Mouse (Mus musculus): ENCODE results near the gene Gucd1. TPM values are rescaled to one million over a fixed set of nuclear protein-coding genes. Genes with fewer than 3 reads are reported as not detected.
"Not testable (repeated sequence)": the region's sequence is repeated elsewhere in the genome, so short reads cannot be mapped to it uniquely, and the experiment has no call there.

Gene Gucd1
- polyA plus RNA-seq, 1 experiment from 2014 or later: 24.9 TPM

DNA sequence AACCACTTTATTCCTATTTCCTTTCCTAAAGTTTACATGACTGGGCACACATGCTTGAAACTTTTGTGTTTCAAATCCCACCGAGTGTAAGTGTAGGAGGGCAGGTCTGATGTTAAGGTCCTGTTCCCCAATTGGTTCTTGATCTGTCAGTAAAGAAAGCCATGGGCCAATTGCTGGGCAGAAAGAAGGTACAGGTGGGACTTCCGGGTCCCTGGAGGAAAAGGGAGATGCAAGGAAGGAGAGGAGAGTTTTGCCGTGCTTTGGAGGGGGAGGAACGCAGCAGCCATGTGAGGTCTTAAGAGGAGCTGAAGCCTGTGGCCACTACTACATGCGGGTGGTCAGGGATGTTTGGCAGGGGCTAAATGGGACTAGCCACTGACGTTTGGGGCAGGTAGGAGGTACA is 152.5 kb downstream of the Gucd1 start:
- no peaks in the 10 kb centered on the region for H3K36me3 ChIP-seq (ENCODE audit: control insufficient read depth, insufficient read depth, low read length)
- 0 out of 2 replicates have a peak overlapping the region, but pooled peaks have one; percentile 12 for H3K4me3 ChIP-seq (ENCODE audit: low read length)
- no peaks in the 10 kb centered on the region for H3K27me3 ChIP-seq (ENCODE audit: control insufficient read depth, insufficient read depth, low read depth, low read length)
- H3K4me2 ChIP-seq (ENCODE audit: low read depth, low read length): 0 out of 2 replicates have a peak overlapping the region, but pooled peaks have one; percentile 4
- H3K27ac ChIP-seq (ENCODE audit: low read length): peak overlapping the region; percentile 34
- WGBS: 49% methylated on average over 6 of the region's 6 CpGs
- H3K4me1 ChIP-seq (replicated peaks; ENCODE audit: control insufficient read depth, insufficient read depth, low read length): peaks cover 11% of the 10 kb centered on the region
- ATAC-seq (ENCODE audit: low read depth): no peak
- no peak overlapping the region for H3K9ac ChIP-seq (ENCODE audit: low read length)
- no peaks in the 10 kb centered on the region for H3K9me3 ChIP-seq (ENCODE audit: control insufficient read depth, low read length)

- no peaks in the 10 kb centered on the region for H3K9me3 ChIP-seq (ENCODE audit: control insufficient read depth, low read length)
- no peak overlapping the region for H3K4me3 ChIP-seq (ENCODE audit: low read length)
- H3K36me3 ChIP-seq (ENCODE audit: control insufficient read depth, insufficient read depth, low read length): no peaks in the 10 kb centered on the region
- ATAC-seq (ENCODE audit: low read depth): 0 out of 2 replicates have a peak, but pooled peaks have one; percentile 15
- H3K4me2 ChIP-seq (ENCODE audit: low read depth, low read length): no peak overlapping the region
- WGBS: 69% methylated on average over 9 of the region's 9 CpGs
- peak overlapping the region; percentile 59 for H3K27ac ChIP-seq (ENCODE audit: low read length)
- H3K4me1 ChIP-seq (replicated peaks; ENCODE audit: control insufficient read depth, insufficient read depth, low read length): peaks cover 11% of the 10 kb centered on the region
- no peaks in the 10 kb centered on the region for H3K27me3 ChIP-seq (ENCODE audit: control insufficient read depth, insufficient read depth, low read depth, low read length)
- no peak overlapping the region for H3K9ac ChIP-seq (ENCODE audit: low read length)
Measured at GRCm38 (mm10) chr10:75364796-75365195, 153.0 kb downstream of the Gucd1 start.

- 4% methylated on average over 1 of the region's 1 CpGs for WGBS
- not testable (repeated sequence) for H3K36me3 ChIP-seq (ENCODE audit: control insufficient read depth, insufficient read depth, low read length); H3K9ac ChIP-seq (ENCODE audit: low read length); H3K27me3 ChIP-seq (ENCODE audit: control insufficient read depth, insufficient read depth, low read depth, low read length); H3K4me2 ChIP-seq (ENCODE audit: low read depth, low read length); H3K9me3 ChIP-seq (ENCODE audit: control insufficient read depth, low read length); H3K4me3 ChIP-seq (ENCODE audit: low read length)
- Histone ChIP-seq H3K4me1 (replicated peaks; ENCODE audit: control insufficient read depth, insufficient read depth, low read length) (peaks cover 11% of the 10 kb centered on the region), H3K27ac (ENCODE audit: low read length) (peak overlapping the region; percentile 59)
- ATAC-seq (ENCODE audit: low read depth): peak; percentile 96
Measured at GRCm38 (mm10) chr10:75364214-75364690, 153.5 kb downstream of the Gucd1 start.

- Histone ChIP-seq H3K27ac (ENCODE audit: low read length) (no peak overlapping the region), H3K27me3 (ENCODE audit: control insufficient read depth, insufficient read depth, low read depth, low read length) (no peaks in the 10 kb centered on the region), H3K36me3 (ENCODE audit: control insufficient read depth, insufficient read depth, low read length) (no peaks in the 10 kb centered on the region), H3K9me3 (ENCODE audit: control insufficient read depth, low read length) (no peaks in the 10 kb centered on the region), H3K4me1 (replicated peaks; ENCODE audit: control insufficient read depth, insufficient read depth, low read length) (peaks cover 2% of the 10 kb centered on the region; the same call in 1 of the 2 replicates), H3K9ac (ENCODE audit: low read length) (no peak overlapping the region), H3K4me2 (ENCODE audit: low read depth, low read length) (no peak overlapping the region), H3K4me3 (ENCODE audit: low read length) (no peak overlapping the region)
- 62% methylated on average over 4 of the region's 4 CpGs for WGBS
- no peak for ATAC-seq (ENCODE audit: low read depth)
Measured at GRCm38 (mm10) chr10:75355341-75355740, 162.4 kb downstream of the Gucd1 start.

GRCm38 (mm10) chr10:75353838-75354241 is 163.9 kb downstream of the Gucd1 start:
- H3K4me1 ChIP-seq (replicated peaks; ENCODE audit: control insufficient read depth, insufficient read depth, low read length); H3K27me3 ChIP-seq (ENCODE audit: control insufficient read depth, insufficient read depth, low read depth, low read length); H3K4me2 ChIP-seq (ENCODE audit: low read depth, low read length); H3K9me3 ChIP-seq (ENCODE audit: control insufficient read depth, low read length); H3K36me3 ChIP-seq (ENCODE audit: control insufficient read depth, insufficient read depth, low read length); H3K27ac ChIP-seq (ENCODE audit: low read length); H3K4me3 ChIP-seq (ENCODE audit: low read length); H3K9ac ChIP-seq (ENCODE audit: low read length): not testable (repeated sequence)
- 45% methylated on average over 8 of the region's 9 CpGs for WGBS
- ATAC-seq (ENCODE audit: low read depth): peak; percentile 66

DNA sequence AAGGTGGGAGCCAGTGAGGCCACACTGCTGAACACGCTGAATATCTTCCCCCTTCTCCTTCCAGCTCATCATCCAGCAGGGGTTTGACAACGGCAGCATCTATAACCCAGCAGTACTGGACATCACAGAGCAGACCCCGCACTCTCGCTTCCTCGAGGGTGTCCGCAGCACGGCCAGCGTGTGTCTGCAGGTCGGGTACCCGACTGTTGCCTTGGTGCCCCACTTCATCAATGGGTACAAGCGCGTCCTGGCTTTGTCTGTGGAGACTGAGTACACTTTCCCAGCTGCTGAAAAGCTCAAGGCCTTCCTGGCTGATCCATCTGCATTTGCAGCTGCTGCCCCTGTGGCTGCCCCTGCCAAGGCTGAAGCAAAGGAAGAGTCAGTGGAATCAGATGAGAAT is 165.2 kb downstream of the Gucd1 start:
- Histone ChIP-seq H3K4me1 (replicated peaks; ENCODE audit: control insufficient read depth, insufficient read depth, low read length) (peaks cover 2% of the 10 kb centered on the region; the same call in 1 of the 2 replicates), H3K4me3 (ENCODE audit: low read length) (no peak overlapping the region), H3K36me3 (ENCODE audit: control insufficient read depth, insufficient read depth, low read length) (no peaks in the 10 kb centered on the region), H3K27ac (ENCODE audit: low read length) (no peak overlapping the region), H3K27me3 (ENCODE audit: control insufficient read depth, insufficient read depth, low read depth, low read length) (no peaks in the 10 kb centered on the region), H3K9ac (ENCODE audit: low read length) (no peak overlapping the region), H3K9me3 (ENCODE audit: control insufficient read depth, low read length) (no peaks in the 10 kb centered on the region), H3K4me2 (ENCODE audit: low read depth, low read length) (no peak overlapping the region)
- ATAC-seq (ENCODE audit: low read depth): no peak
- WGBS: 92% methylated on average over 12 of the region's 12 CpGs

GRCm38 (mm10) chr10:75350564-75350963 is 167.2 kb downstream of the Gucd1 start:
- Histone ChIP-seq H3K4me3 (ENCODE audit: low read length) (no peak overlapping the region), H3K9me3 (ENCODE audit: control insufficient read depth, low read length) (no peaks in the 10 kb centered on the region), H3K27me3 (ENCODE audit: control insufficient read depth, insufficient read depth, low read depth, low read length) (no peaks in the 10 kb centered on the region), H3K4me1 (replicated peaks; ENCODE audit: control insufficient read depth, insufficient read depth, low read length) (no peaks in the 10 kb centered on the region), H3K36me3 (ENCODE audit: control insufficient read depth, insufficient read depth, low read length) (no peaks in the 10 kb centered on the region), H3K9ac (ENCODE audit: low read length) (no peak overlapping the region), H3K27ac (ENCODE audit: low read length) (no peak overlapping the region), H3K4me2 (ENCODE audit: low read depth, low read length) (no peak overlapping the region)
- ATAC-seq (ENCODE audit: low read depth): no peak
- 70% methylated on average over 5 of the region's 5 CpGs for WGBS

- no peak for ATAC-seq (ENCODE audit: low read depth)
Measured at GRCm38 (mm10) chr10:75345265-75345664, 172.5 kb downstream of the Gucd1 start.

DNA sequence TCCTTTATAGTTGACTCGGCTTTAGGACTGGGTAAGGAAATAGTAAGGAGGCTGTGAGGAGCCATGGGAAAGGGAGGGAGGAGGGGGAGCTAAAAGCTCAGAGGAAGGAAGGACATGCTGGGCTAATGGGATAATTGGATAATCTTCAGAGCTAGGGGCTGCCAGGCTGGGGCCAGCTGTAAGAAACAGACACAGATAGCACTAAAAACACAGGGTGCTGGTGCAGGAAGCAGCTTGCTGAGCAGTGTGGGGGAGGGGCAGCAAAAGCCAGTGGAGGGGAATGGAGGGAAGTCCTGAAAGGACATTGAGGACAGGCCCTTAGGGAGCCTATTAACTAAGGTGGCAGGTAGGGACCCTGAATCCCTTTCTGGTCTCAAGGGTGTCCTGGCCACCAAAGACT is 173.2 kb downstream of the Gucd1 start:
- not testable (repeated sequence) for H3K27ac ChIP-seq (ENCODE audit: low read length); H3K36me3 ChIP-seq (ENCODE audit: control insufficient read depth, insufficient read depth, low read length); H3K9ac ChIP-seq (ENCODE audit: low read length); H3K9me3 ChIP-seq (ENCODE audit: control insufficient read depth, low read length); H3K4me1 ChIP-seq (replicated peaks; ENCODE audit: control insufficient read depth, insufficient read depth, low read length); H3K4me2 ChIP-seq (ENCODE audit: low read depth, low read length); H3K27me3 ChIP-seq (ENCODE audit: control insufficient read depth, insufficient read depth, low read depth, low read length); H3K4me3 ChIP-seq (ENCODE audit: low read length)
- WGBS: 61% methylated on average over 1 of the region's 1 CpGs
- peak; percentile 28 for ATAC-seq (ENCODE audit: low read depth)

More at GRCm38 (mm10) chr10:75345265-75345664, 172.5 kb downstream of the Gucd1 start:
- no peak overlapping the region for H3K4me2 ChIP-seq (ENCODE audit: low read depth, low read length)
- no peak overlapping the region for H3K4me3 ChIP-seq (ENCODE audit: low read length)
- H3K4me1 ChIP-seq (replicated peaks; ENCODE audit: control insufficient read depth, insufficient read depth, low read length): no peaks in the 10 kb centered on the region
- no peaks in the 10 kb centered on the region for H3K9me3 ChIP-seq (ENCODE audit: control insufficient read depth, low read length)
- H3K27me3 ChIP-seq (ENCODE audit: control insufficient read depth, insufficient read depth, low read depth, low read length): no peaks in the 10 kb centered on the region
- no peak overlapping the region for H3K9ac ChIP-seq (ENCODE audit: low read length)
- WGBS: 34% methylated on average over 2 of the region's 2 CpGs
- H3K27ac ChIP-seq (ENCODE audit: low read length): no peak overlapping the region
- no peaks in the 10 kb centered on the region for H3K36me3 ChIP-seq (ENCODE audit: control insufficient read depth, insufficient read depth, low read length)

GRCm38 (mm10) chr10:75341936-75342335 is 175.8 kb downstream of the Gucd1 start:
- H3K27ac ChIP-seq (ENCODE audit: low read length): no peak overlapping the region
- no peak for ATAC-seq (ENCODE audit: low read depth)
- no peak overlapping the region for H3K4me3 ChIP-seq (ENCODE audit: low read length)
- no peaks in the 10 kb centered on the region for H3K27me3 ChIP-seq (ENCODE audit: control insufficient read depth, insufficient read depth, low read depth, low read length)
- no peak overlapping the region for H3K4me2 ChIP-seq (ENCODE audit: low read depth, low read length)
- H3K9ac ChIP-seq (ENCODE audit: low read length): no peak overlapping the region
- no peaks in the 10 kb centered on the region for H3K36me3 ChIP-seq (ENCODE audit: control insufficient read depth, insufficient read depth, low read length)
- no peaks in the 10 kb centered on the region for H3K9me3 ChIP-seq (ENCODE audit: control insufficient read depth, low read length)
- WGBS: 29% methylated on average over 8 of the region's 8 CpGs
- no peaks in the 10 kb centered on the region for H3K4me1 ChIP-seq (replicated peaks; ENCODE audit: control insufficient read depth, insufficient read depth, low read length)
